Mouse (Mus musculus): ENCODE measurements around the gene Gm45837.

- TF ChIP-seq HCFC1 (IDR thresholded peaks at IDR 0.05; ENCODE audit: borderline replicate concordance, insufficient read depth, low read length): no peak
- TF ChIP-seq ZC3H11A (IDR thresholded peaks at IDR 0.05; ENCODE audit: borderline replicate concordance, low read depth, low read length): no peak
Observed at GRCm38 (mm10) chr7:101459923-101460607, 49.4 kb downstream of the Gm45837 start.

Data from ES-E14 (cell line).